Mouse (Mus musculus) adrenal gland, adult 8-10 months (tissue): ENCODE measurements around the gene Gyg. TPM values are rescaled to one million over a fixed set of nuclear protein-coding genes. Genes with fewer than 3 reads are reported as not detected.
"Not testable (repeated sequence)": the region's sequence is repeated elsewhere in the genome, so short reads cannot be mapped to it uniquely, and the experiment has no call there.

ENCODE experiments used
- DNase-seq: peaks from one replicate; pipeline ENCODE4 v3.0.0; 2022
- total RNA-seq, 4 experiments: library from RNA; stranded (reverse); gene quantifications; 2 replicates each; pipeline ENCODE4 v1.2.4; 2022

Gene Gyg
- total RNA-seq, 4 experiments from 2014 or later, result 75.7 to 133 (median 94.3) TPM

GRCm38 (mm10) chr3:20130456-20131349 is 24.4 kb downstream of the Gyg start:
- DNase-seq, result no peak

GRCm38 (mm10) chr3:20129491-20129890 is 25.6 kb downstream of the Gyg start:
- DNase-seq, result no peak

GRCm38 (mm10) chr3:20127047-20127595 is 28.0 kb downstream of the Gyg start:
- DNase-seq, result no peak

DNA sequence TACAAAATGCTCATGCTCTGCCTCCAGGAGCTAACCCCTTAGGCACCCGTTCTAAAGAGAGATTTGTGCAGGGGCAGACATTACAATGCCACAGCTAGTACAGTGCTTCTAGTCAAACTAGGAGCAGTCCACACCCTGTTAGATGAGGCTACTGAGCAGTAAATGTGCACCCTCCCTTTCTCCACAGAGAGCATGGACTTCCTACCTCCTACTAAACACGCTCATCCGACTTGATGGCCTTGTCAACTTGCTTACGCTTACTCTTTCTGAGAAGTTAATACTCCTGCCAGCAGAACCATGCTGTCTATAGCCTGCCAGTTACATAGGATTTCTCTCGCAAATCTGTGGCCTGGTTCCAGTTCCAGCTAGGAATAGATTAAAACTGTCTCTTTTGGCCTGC is 29.5 kb downstream of the Gyg start:
- no peak for DNase-seq

- DNase-seq, result not testable (repeated sequence)
Observed at GRCm38 (mm10) chr3:20121582-20121981, 33.5 kb downstream of the Gyg start.

DNA sequence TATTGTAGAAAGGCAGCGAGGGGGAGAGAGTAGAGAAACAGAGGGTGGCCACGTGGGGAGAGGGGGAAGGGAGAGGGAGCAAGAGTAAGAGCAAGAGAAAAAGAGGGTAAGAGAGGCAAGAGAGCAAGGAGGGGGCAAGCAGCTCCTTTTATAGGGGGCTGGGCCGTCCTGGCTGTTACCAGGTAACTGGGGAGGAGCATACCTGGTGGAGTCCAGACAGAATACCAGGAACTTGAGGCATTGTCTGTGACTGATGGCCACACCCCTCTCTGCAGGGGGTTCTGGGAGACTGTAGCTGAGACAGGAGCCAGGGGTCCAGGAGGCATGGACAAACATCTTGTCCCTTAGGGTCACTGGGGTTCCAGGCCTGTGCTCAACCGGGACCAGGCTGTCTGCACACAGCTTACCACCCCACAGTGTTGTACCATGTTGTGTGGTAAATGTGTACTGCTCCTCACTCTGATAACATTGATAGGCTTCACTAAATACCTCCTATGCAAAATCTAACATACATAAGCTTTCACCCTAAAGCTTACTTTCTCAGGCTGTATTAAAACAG is 35.4 kb downstream of the Gyg start:
- no peak for DNase-seq

- DNase-seq, result no peak
Observed at GRCm38 (mm10) chr3:20119044-20119591, 36.0 kb downstream of the Gyg start.

GRCm38 (mm10) chr3:20111913-20112312 is 43.2 kb downstream of the Gyg start:
- DNase-seq, result no peak

DNA sequence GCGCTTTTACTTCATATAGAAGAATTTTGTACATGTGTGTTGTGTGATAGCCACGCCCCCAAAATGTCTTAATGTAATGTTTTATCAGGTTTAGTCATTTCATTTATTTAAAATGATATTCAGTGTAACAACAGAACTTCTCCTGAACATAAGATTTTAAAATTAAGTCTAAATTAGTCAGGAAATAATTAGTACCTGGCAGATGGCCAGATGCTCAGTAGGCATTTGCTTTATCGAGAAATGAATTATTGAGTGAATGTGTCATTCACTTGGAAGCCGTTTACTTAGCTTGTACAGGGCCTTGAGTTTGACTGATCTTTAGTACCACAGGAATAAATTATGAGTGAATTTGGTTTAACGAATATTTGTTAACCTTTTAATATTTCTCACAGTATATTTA is 46.2 kb downstream of the Gyg start:
- DNase-seq, result no peak

- DNase-seq, result no peak
Observed at GRCm38 (mm10) chr3:20104776-20105175, 50.3 kb downstream of the Gyg start.

DNA sequence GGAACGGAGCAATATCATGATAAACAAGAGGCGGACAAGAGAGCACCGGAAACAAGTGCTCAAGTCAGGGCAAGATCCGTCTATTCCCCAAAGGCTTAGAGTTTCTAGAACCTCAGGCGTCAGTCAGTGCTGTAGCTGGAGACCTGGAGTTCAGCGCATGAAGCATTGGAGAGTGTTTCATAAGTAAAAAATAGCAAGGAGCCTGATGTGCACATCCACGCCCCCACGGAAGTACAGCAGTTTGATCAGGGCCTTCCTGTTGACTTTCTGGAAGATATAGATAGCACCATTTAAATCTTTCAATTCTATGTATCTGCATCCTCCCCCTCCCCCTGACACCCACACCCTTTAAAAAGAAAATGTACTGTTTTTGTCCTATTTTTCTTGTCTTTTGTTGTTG is 50.8 kb downstream of the Gyg start:
- no peak for DNase-seq

GRCm38 (mm10) chr3:20103830-20104229 is 51.3 kb downstream of the Gyg start:
- DNase-seq, result no peak

DNA sequence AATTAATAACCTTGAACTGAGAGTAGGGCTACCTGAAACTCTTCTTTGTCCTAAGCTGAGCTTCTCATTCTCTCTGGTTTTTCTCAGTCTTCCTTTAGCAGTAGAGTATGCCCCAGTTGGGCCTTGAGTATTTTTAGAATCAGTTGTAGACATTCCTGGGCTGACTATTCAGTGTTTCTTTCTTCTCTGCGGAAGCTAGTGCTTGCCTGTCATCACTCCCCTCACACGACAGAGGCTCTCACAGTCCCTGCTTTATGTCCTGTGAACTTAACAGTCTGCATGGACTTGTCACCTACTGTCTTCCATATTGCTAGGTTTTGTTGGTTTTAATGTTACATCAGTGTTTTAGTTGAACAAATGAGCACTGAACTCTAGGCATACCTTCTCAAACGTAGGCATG is 73.0 kb downstream of the Gyg start:
- DNase-seq, result no peak

- no peak for DNase-seq
Observed at GRCm38 (mm10) chr3:20076145-20077053, 78.7 kb downstream of the Gyg start.

Other genes with a start within 250 kb of the Gyg start
- 10 to 100 TPM; 46.2 to 84.5 (median 51.1) TPM for gene Cp, start 198.3 kb downstream of the Gyg start, total RNA-seq
- 10 to 100 TPM; 16.2 to 24.2 (median 19.1) TPM for gene Hps3, start 120.0 kb downstream of the Gyg start, total RNA-seq
- 10 to 100 TPM; 26.9 to 30.1 (median 30.0) TPM for gene Hltf, start 97.5 kb downstream of the Gyg start, total RNA-seq
- gene Cpa3, start 86.9 kb upstream of the Gyg start, total RNA-seq, result 1 to 10 TPM; 2.3 to 3.4 (median 2.9) TPM
- 10 to 100 TPM in 2 of 4 experiments, 1 to 10 TPM in 2; 5.9 to 10.3 (median 8.5) TPM for gene Cpb1, start 120.4 kb upstream of the Gyg start, total RNA-seq
- gene Agtr1b, start 211.9 kb upstream of the Gyg start, total RNA-seq, result 10 to 100 TPM in 3 of 4 experiments, 1 to 10 TPM in 1; 8.6 to 19.1 (median 12.0) TPM